Mouse (Mus musculus): Measurements from ENCODE around the gene BC030499.
"Not testable (repeated sequence)": the region's sequence is repeated elsewhere in the genome, so short reads cannot be mapped to it uniquely, and the experiment has no call there.

Gene BC030499

DNA sequence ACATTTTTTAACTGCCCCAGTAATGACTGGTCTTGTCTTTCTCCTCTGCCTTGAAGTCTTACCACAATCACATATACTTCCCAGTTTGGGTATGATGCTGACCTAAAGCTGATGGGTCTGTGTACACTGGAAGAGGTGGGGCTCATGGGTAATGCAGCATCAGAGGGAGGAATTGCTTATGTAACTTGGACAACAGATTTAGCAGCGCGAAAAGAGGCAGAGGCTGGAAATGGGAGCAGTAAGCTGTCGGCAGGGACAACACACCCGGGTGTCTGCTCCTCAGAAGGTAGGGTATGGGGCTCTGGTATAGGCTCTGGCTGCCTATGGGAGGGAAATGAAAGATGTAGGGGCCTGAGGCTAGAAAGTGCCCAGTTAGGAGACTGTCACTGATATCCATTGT lies at the start of gene BC030499:
Gene BC030499, plus strand, starts transcription at position 188 of the 400 bp plus-strand sequence.
- no peak for DNase-seq (ENCODE audit: low spot score in 2 of 2)

DNA sequence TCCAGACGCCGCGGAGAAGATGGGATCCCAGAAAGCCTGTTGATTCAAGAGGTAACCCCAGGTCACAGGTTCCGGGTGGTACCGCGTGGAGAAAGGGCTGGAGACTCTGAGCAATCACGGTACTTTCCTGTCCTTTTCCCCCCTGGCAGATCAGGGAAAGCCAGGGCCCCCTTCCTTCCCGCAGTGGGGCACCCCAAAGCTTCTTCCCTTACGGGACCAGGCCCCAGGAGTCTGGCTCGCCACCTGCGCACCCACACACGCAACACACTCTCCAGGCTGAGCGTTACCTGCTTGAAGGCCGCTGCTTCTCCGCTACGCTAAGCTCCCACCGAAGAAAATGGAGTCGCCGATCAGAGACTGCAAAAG lies 45.4 kb upstream of the BC030499 start:
- peak in 1 of 2 experiments; percentile 27 for DNase-seq (ENCODE audit: low spot score in 2 of 2)

- DNase-seq (ENCODE audit: low spot score in 2 of 2) = peak; percentile 90
Measured at GRCm38 (mm10) chr11:78245627-78246317, 44.9 kb upstream of the BC030499 start, which contains the start of the genes Sdf2 and Supt6. Gene Sdf2 (plus strand): TSS chr11:78245746. Gene Supt6 (minus strand): TSS chr11:78245987.

- no peak for DNase-seq (ENCODE audit: low spot score in 2 of 2)
Measured at GRCm38 (mm10) chr11:78246318-78247011, 44.2 kb upstream of the BC030499 start.

GRCm38 (mm10) chr11:78247012-78247348 lies 43.7 kb upstream of the BC030499 start:
- no peak for DNase-seq (ENCODE audit: low spot score in 2 of 2)

- no peak for DNase-seq (ENCODE audit: low spot score in 2 of 2)
Measured at GRCm38 (mm10) chr11:78247727-78248140, 42.9 kb upstream of the BC030499 start.

DNA sequence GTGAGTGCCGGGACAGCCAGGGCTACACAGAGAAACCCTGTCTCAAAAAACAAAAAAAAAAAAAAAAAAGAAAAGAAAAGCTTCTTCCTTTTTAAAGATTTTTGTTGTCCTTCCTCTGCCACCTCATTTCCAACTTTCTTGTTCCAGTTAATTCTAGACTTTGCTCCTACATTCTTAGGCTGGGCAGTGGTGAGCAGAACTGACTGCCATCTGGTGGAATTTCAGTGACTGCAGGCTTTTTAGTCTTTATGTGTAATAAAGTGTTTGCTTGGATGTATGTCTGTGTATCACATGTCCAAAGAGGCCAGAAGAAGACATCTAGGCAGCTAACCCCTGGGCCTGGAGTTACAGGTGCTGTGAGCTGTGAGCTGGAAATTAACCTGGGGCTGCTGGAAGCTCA lies 34.0 kb upstream of the BC030499 start:
- no peak for DNase-seq (ENCODE audit: low spot score in 2 of 2)

DNA sequence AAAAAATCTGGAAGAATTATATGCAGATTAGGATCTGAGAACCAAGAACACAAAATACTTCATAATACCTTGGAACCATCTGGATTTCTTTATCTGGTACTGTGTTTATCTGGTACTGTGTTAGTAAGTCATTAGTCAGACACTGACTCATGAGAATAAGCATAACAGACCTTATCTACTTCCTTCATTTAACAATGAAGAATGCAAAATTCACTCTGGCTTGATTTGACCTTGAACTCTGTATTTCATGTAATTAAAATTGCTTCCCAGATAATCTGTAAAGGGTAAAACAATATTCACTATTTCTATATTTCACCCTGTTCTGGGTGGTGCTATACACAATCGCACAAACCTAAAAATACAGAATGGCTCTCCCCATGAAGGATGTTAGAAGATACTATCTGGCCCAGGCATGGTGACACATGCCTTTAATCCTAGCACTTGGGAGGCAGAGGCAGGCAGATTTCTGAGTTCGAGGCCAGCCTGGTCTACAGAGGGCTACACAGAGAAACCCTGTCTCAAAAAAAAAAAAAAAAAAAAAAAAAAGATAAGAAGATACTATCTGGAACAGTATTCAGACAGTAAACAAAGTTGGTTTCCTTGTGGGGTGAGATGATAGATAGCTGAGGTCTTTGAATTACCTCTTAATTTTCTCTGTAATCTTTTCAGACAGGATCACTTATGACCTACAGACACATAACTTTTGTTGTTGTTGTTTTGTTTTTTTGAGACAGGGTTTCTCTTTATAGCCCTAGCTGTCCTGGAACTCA lies 30.0 kb upstream of the BC030499 start:
- DNase-seq (ENCODE audit: low spot score in 2 of 2) = no peak

- DNase-seq (ENCODE audit: low spot score in 2 of 2) = peak; percentile 87 to 92
Measured at GRCm38 (mm10) chr11:78261380-78262352, 29.0 kb upstream of the BC030499 start, which contains the start of gene 2610507B11Rik. Gene 2610507B11Rik (plus strand): TSS chr11:78261752.

- peak in 1 of 2 experiments; percentile 45 for DNase-seq (ENCODE audit: low spot score in 2 of 2)
Measured at GRCm38 (mm10) chr11:78262550-78262949, 28.1 kb upstream of the BC030499 start.

- no peak for DNase-seq (ENCODE audit: low spot score in 2 of 2)
Measured at GRCm38 (mm10) chr11:78265571-78265970, 25.1 kb upstream of the BC030499 start.

DNA sequence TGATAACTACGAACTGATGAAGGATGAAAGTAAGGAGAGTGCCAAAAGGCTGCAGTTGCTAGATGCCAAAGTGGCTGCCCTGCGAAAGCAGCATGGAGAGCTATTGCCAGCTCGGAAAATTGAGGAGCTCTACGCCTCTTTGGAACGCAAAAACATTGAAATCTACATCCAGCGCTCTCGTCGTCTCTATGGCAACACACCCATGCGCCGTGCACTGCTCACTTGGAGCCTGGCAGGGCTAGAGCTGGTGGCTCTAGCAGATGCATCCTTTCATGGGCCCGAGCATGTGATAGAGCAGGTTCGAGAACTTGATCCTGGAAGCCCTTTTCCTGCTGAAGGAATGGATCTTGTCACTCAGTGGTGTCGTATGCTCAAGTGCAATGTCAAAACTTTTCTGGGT lies 18.7 kb upstream of the BC030499 start:
- DNase-seq (ENCODE audit: low spot score in 2 of 2) = no peak

- DNase-seq (ENCODE audit: low spot score in 2 of 2) = no peak
Measured at GRCm38 (mm10) chr11:78275596-78275995, 15.0 kb upstream of the BC030499 start.

GRCm38 (mm10) chr11:78276169-78276568 lies 14.5 kb upstream of the BC030499 start:
- DNase-seq (ENCODE audit: low spot score in 2 of 2) = not testable (repeated sequence)

GRCm38 (mm10) chr11:78278853-78279252 lies 11.8 kb upstream of the BC030499 start:
- DNase-seq (ENCODE audit: low spot score in 2 of 2) = no peak

DNA sequence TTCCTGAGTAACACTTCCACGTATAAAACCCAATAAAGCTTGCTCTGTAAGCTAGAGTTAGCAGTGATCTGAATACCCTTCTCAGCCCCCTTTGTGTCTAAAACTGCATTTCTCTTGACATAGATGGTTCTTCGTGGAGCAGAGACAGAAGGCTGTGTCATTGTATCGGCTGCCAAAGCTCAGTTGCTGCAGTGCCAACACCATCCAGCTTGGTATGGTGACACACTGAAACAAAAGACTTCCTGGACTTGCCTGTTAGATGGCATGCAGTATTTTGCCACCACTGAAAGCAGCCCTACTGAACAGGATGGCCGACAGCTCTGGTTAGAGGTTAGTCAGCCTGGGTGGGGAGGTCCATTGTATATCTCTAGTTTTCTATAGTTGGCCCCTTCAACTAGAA lies 11.1 kb upstream of the BC030499 start:
- no peak for DNase-seq (ENCODE audit: low spot score in 2 of 2)

DNA sequence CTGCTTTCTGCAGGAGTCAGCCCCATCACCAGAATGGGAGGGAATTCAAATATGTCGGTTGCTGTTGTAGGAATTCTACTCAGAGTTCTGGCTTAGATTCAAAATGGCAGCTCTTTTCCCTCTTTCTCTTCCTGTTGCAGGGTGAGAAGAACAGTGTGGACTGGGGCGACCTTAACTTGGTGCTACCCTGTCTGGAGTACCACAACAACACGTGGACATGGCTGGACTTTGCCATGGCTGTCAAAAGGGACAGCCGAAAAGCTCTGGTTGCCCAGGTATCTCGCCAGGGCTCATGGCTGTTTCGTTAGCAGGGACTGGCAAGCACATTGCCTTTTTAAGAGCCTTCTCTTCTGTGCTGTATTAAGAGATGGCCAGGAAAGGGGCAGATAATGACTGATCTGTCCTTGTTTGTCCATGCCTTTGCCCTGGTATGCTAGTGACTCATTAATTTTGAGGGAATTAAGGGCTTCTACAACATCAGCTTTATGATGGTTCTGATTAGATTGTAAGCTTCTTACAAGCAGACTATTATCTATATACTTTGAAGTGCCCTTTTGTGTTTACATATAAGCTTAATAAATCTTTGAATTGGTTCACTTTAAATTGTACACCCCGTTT lies 1.4 kb upstream of the BC030499 start:
- no peak for DNase-seq (ENCODE audit: low spot score in 2 of 2)

DNA sequence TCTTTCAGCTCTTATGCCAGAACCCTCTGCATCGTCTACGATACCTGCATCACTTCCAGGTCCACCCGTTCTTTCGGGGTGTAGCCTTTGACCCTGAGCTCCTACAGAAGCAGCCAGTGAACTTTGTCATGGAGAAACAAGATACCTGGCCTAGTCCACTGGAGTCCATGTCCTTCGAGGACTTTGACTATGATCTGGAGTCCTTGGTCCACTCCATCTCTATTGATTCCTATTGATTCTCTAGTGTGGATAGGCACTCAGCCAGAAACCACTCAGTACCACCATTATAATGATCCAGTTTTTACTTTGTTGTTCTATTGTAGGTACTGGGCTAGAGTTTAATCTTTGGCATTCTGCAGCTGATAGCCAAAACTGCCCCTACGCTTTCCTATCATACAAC lies 3.9 kb downstream of the BC030499 start:
- no peak for DNase-seq (ENCODE audit: low spot score in 2 of 2)

- no peak for DNase-seq (ENCODE audit: low spot score in 2 of 2)
Measured at GRCm38 (mm10) chr11:78300917-78301316, 10.3 kb downstream of the BC030499 start.

DNA sequence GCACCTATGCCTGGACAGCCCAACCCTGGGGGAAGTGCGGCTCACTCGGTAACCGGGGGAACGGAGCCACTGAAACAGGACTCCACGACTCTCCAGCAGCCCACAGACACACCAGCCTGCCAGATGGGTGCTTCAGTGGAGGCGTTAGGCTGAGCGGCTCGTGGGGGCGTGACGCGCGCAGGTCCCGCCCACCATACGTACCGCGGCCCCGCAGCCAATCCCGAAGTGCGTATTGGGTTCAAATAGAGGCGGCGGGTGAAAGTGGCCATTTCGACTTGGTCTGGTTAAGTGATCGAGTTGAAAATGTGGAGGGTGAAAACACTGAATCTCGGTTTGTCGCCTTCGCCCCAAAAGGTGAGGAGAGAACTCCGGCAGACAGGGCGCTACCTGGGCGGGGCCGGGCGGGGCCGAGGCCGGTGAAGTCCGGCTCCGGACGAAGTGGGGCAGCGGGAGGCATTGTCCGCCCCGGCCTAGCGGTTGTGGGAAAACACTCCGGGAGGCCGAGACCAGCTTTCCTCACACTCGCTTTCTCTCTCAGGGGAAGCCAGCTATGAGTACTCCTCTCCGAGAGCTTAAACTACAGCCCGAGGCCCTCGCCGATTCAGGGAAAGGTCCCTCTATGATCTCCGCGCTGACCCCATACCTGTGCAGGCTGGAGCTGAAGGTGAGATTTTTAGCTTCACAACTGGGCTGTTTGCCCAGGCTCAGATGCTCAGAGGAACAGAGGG lies 10.9 kb downstream of the BC030499 start, which contains the start of gene Spag5:
Gene Spag5, plus strand, starts transcription at position 173 of the 728 bp plus-strand sequence.
- DNase-seq (ENCODE audit: low spot score in 2 of 2) = peak; percentile 84 to 90
